Comparison of ENCODE assay signal across 21 mouse cellular contexts in genomic region chr17:35205380-35205769, GRCm38 (mm10). TPM values are rescaled to one million over a fixed set of nuclear protein-coding genes. Genes with fewer than 3 reads are reported as not detected.
A peak's percentile ranks its signal among the peaks of the same experiment; 100 is the strongest.
DNase-seq lines count a peak whose midpoint lies in the region; ATAC-seq and TF ChIP-seq lines count a peak whose summit lies in the region.
"Had no signal": no experiment of that assay in that cellular context is flagged by ENCODE, and none has a peak within 500 bp of the region (broad histone marks: within the 10 kb centered on the region; RNA-seq: fewer than 3 reads in every experiment).

No protein-coding gene starts in this region.

- no peak overlapping the region for H3K4me3 ChIP-seq in hindbrain, embryonic 12.5 days
- H3K4me3 ChIP-seq in hindbrain, postnatal 0 days (ENCODE audit: low read length): no peak overlapping the region
- no peak overlapping the region for H3K4me3 ChIP-seq in midbrain, embryonic 16.5 days (ENCODE audit: low read depth, low read length)
- no peak overlapping the region for H3K4me3 ChIP-seq in midbrain, embryonic 15.5 days
- peak overlapping the region; percentile 62 for H3K4me3 ChIP-seq in E14TG2a.4 (replicated peaks; ENCODE audit: low read length)
- no peak overlapping the region for H3K4me3 ChIP-seq in hindbrain, embryonic 15.5 days

- no peak overlapping the region for H3K4me2 ChIP-seq in hindbrain, embryonic 12.5 days (replicated peaks)
- no peak overlapping the region for H3K4me2 ChIP-seq in hindbrain, postnatal 0 days (ENCODE audit: low read depth, low read length)
- H3K4me2 ChIP-seq in midbrain, embryonic 16.5 days (ENCODE audit: low read length): no peak overlapping the region
- H3K4me2 ChIP-seq in midbrain, embryonic 15.5 days: no peak overlapping the region
- H3K4me2 ChIP-seq in hindbrain, embryonic 15.5 days: 0 out of 2 replicates have a peak overlapping the region, but pooled peaks have one; percentile 6

- H3K4me1 ChIP-seq in hindbrain, embryonic 12.5 days: no peaks in the 10 kb centered on the region
- H3K4me1 ChIP-seq in hindbrain, postnatal 0 days (ENCODE audit: insufficient read depth, low read length): no peaks in the 10 kb centered on the region
- no peaks in the 10 kb centered on the region for H3K4me1 ChIP-seq in midbrain, embryonic 16.5 days (ENCODE audit: control insufficient read depth, insufficient read depth, low read length)
- no peaks in the 10 kb centered on the region for H3K4me1 ChIP-seq in midbrain, embryonic 15.5 days
- peaks cover 17% of the 10 kb centered on the region; the same call in 1 of the 2 replicates for H3K4me1 ChIP-seq in E14TG2a.4 (replicated peaks; ENCODE audit: low read depth, low read length)
- H3K4me1 ChIP-seq in hindbrain, embryonic 15.5 days (replicated peaks): no peaks in the 10 kb centered on the region

- H3K9ac ChIP-seq in hindbrain, embryonic 12.5 days: 0 out of 2 replicates have a peak overlapping the region, but pooled peaks have one; percentile 18
- no peak overlapping the region for H3K9ac ChIP-seq in hindbrain, postnatal 0 days (replicated peaks; ENCODE audit: low read length)
- 0 out of 2 replicates have a peak overlapping the region, but pooled peaks have one; percentile 40 for H3K9ac ChIP-seq in midbrain, embryonic 16.5 days (ENCODE audit: low read depth, low read length)
- H3K9ac ChIP-seq in midbrain, embryonic 15.5 days: no peak overlapping the region
- no peak overlapping the region for H3K9ac ChIP-seq in hindbrain, embryonic 15.5 days

- no peak for TF ChIP-seq CTCF in hindbrain, postnatal 0 days (IDR thresholded peaks at IDR 0.05; ENCODE audit: low read depth)
- no peak for TF ChIP-seq CTCF in E14TG2a.4 (conservative IDR thresholded peaks at IDR 0.05; ENCODE audit: low read length)

- no peaks in the 10 kb centered on the region for H3K36me3 ChIP-seq in hindbrain, embryonic 12.5 days
- no peaks in the 10 kb centered on the region for H3K36me3 ChIP-seq in hindbrain, postnatal 0 days (ENCODE audit: insufficient read depth, low read length)
- no peaks in the 10 kb centered on the region for H3K36me3 ChIP-seq in midbrain, embryonic 16.5 days (ENCODE audit: control insufficient read depth, insufficient read depth, low read length)
- no peaks in the 10 kb centered on the region for H3K36me3 ChIP-seq in midbrain, embryonic 15.5 days (replicated peaks)
- H3K36me3 ChIP-seq in E14TG2a.4 (ENCODE audit: insufficient read depth, low read length): no peaks in the 10 kb centered on the region
- H3K36me3 ChIP-seq in hindbrain, embryonic 15.5 days: no peaks in the 10 kb centered on the region

- no peak overlapping the region for H3K27ac ChIP-seq in hindbrain, embryonic 12.5 days
- H3K27ac ChIP-seq in hindbrain, postnatal 0 days: no peak overlapping the region
- H3K27ac ChIP-seq in midbrain, embryonic 16.5 days (ENCODE audit: low read length): no peak overlapping the region
- H3K27ac ChIP-seq in midbrain, embryonic 15.5 days: no peak overlapping the region
- no peak overlapping the region for H3K27ac ChIP-seq in hindbrain, embryonic 15.5 days (replicated peaks)

- no peaks in the 10 kb centered on the region for H3K9me3 ChIP-seq in hindbrain, embryonic 12.5 days (replicated peaks)
- H3K9me3 ChIP-seq in hindbrain, postnatal 0 days (ENCODE audit: low read length): no peaks in the 10 kb centered on the region
- no peaks in the 10 kb centered on the region for H3K9me3 ChIP-seq in midbrain, embryonic 16.5 days (replicated peaks; ENCODE audit: control insufficient read depth, low read length, poor library complexity, severe bottlenecking)
- H3K9me3 ChIP-seq in midbrain, embryonic 15.5 days: no peaks in the 10 kb centered on the region
- no peaks in the 10 kb centered on the region for H3K9me3 ChIP-seq in E14TG2a.4 (ENCODE audit: low read length)
- no peaks in the 10 kb centered on the region for H3K9me3 ChIP-seq in hindbrain, embryonic 15.5 days

- WGBS in hindbrain, embryonic 12.5 days: 57% methylated on average over 10 of the region's 10 CpGs
- 59% methylated on average over 10 of the region's 10 CpGs for whole genome bisulfite sequencing in hindbrain, postnatal 0 days
- WGBS in midbrain, embryonic 16.5 days: 69% methylated on average over 10 of the region's 10 CpGs
- WGBS in midbrain, embryonic 15.5 days: 58% methylated on average over 10 of the region's 10 CpGs
- WGBS in hindbrain, embryonic 15.5 days: 59% methylated on average over 10 of the region's 10 CpGs

- no peak for DNase-seq in hindbrain, postnatal 0 days (ENCODE audit: low spot score)
- DNase-seq in left cerebral cortex, adult 8-10 months (ENCODE audit: low spot score in 2 of 2): no peak
- DNase-seq in ovary, postnatal 10 days (ENCODE audit: low spot score): no peak
- DNase-seq: adrenal gland, adult 2 months; cerebellum, postnatal 14 days; embryo, embryonic 11 days; gastrocnemius, postnatal 14 days; kidney, adult 2 months; kidney, postnatal 36 days; liver; lung, adult 18-20 months; lung, postnatal 36 days had no signal

- H3K27me3 ChIP-seq in hindbrain, embryonic 12.5 days: peaks cover 42% of the 10 kb centered on the region
- H3K27me3 ChIP-seq in hindbrain, postnatal 0 days (ENCODE audit: insufficient read depth, low read length): peaks cover 8% of the 10 kb centered on the region; the same call in 1 of the 2 replicates
- H3K27me3 ChIP-seq in midbrain, embryonic 16.5 days (ENCODE audit: control insufficient read depth, insufficient read depth, low read depth, low read length): peaks cover 5% of the 10 kb centered on the region
- H3K27me3 ChIP-seq in midbrain, embryonic 15.5 days (replicated peaks): peaks cover under 1% of the 10 kb centered on the region; the same call in 1 of the 2 replicates
- peaks cover 94% of the 10 kb centered on the region for H3K27me3 ChIP-seq in E14TG2a.4 (ENCODE audit: insufficient read depth, low read length)
- 0 out of 2 replicates have a peak, but pooled peaks cover 17% of the 10 kb centered on the region for H3K27me3 ChIP-seq in hindbrain, embryonic 15.5 days

- ATAC-seq in hindbrain, embryonic 12.5 days (ENCODE audit: low FRiP score): no peak
- ATAC-seq in hindbrain, postnatal 0 days: no peak
- ATAC-seq in midbrain, embryonic 16.5 days: no peak
- ATAC-seq in midbrain, embryonic 15.5 days (replicated peaks): no peak
- ATAC-seq in hindbrain, embryonic 15.5 days (ENCODE audit: low FRiP score, low read depth): no peak

RNA-seq across cellular contexts. Expression of gene Lta, which starts 0.2 kb away (rescaled TPM):
- polyA plus RNA-seq in hindbrain, embryonic 12.5 days (2016; fragmentation: Nextera tagmentation; extraction: Ambion mirVana): not detected in 2 replicates
- total RNA-seq in hindbrain, postnatal 0 days (2014; rRNA removed): 0.47 TPM in 1 of 2 replicates, not detected in the other
- polyA plus RNA-seq in hindbrain, postnatal 0 days (2015; fragmentation: Nextera tagmentation; extraction: Ambion mirVana): 0.85 and 1.3 TPM in 2 replicates
- 0.45 and 1.1 TPM in 2 replicates for polyA plus RNA-seq in midbrain, embryonic 16.5 days (2015; fragmentation: Nextera tagmentation; extraction: Ambion mirVana)
- polyA plus RNA-seq in midbrain, embryonic 15.5 days (2015; fragmentation: Nextera tagmentation; extraction: Ambion mirVana): 0.32 and 0.69 TPM in 2 replicates
- 0.39 and 0.42 TPM in 2 replicates for polyA plus RNA-seq in hindbrain, embryonic 15.5 days (2015; fragmentation: Nextera tagmentation; extraction: Ambion mirVana)
- total RNA-seq in left cerebral cortex, adult 8-10 months (2022): 1 to 10 TPM in 1 of 4 experiments, under 1 TPM in 3; 0.28 to 1.2 (median 0.58) TPM
- polyA plus RNA-seq: forebrain, embryonic 11.5 days; heart, embryonic 11.5 days had no signal

RNA-seq across cellular contexts. Expression of gene Tnf, which starts 3.6 kb away (rescaled TPM):
- polyA plus RNA-seq in hindbrain, embryonic 12.5 days (2016; fragmentation: Nextera tagmentation; extraction: Ambion mirVana): 0.14 TPM in 1 of 2 replicates, not detected in the other
- 0.18 and 0.52 TPM in 2 replicates for total RNA-seq in hindbrain, postnatal 0 days (2014; rRNA removed)
- 0.09 TPM in 1 of 2 replicates, not detected in the other for polyA plus RNA-seq in hindbrain, postnatal 0 days (2015; fragmentation: Nextera tagmentation; extraction: Ambion mirVana)
- not detected in 2 replicates for polyA plus RNA-seq in midbrain, embryonic 16.5 days (2015; fragmentation: Nextera tagmentation; extraction: Ambion mirVana)
- polyA plus RNA-seq in midbrain, embryonic 15.5 days (2015; fragmentation: Nextera tagmentation; extraction: Ambion mirVana): not detected in 2 replicates
- polyA plus RNA-seq in hindbrain, embryonic 15.5 days (2015; fragmentation: Nextera tagmentation; extraction: Ambion mirVana): 0.13 TPM in 1 of 2 replicates, not detected in the other
- under 1 TPM in 1 of 4 experiments, not detected in 3; 0.39 TPM for total RNA-seq in left cerebral cortex, adult 8-10 months (2022)
- total RNA-seq: layer of hippocampus, postnatal 10 days had no signal
- polyA plus RNA-seq: forebrain, embryonic 11.5 days; heart, embryonic 11.5 days had no signal

RNA-seq across cellular contexts. Expression of gene Ltb, which starts 11.1 kb away (rescaled TPM):
- 0.54 and 0.81 TPM in 2 replicates for polyA plus RNA-seq in hindbrain, embryonic 12.5 days (2016; fragmentation: Nextera tagmentation; extraction: Ambion mirVana)
- 1.6 TPM in 1 of 2 replicates, not detected in the other for total RNA-seq in hindbrain, postnatal 0 days (2014; rRNA removed)
- polyA plus RNA-seq in hindbrain, postnatal 0 days (2015; fragmentation: Nextera tagmentation; extraction: Ambion mirVana): 1.2 and 1.8 TPM in 2 replicates
- polyA plus RNA-seq in midbrain, embryonic 16.5 days (2015; fragmentation: Nextera tagmentation; extraction: Ambion mirVana): 0.48 and 0.62 TPM in 2 replicates
- polyA plus RNA-seq in midbrain, embryonic 15.5 days (2015; fragmentation: Nextera tagmentation; extraction: Ambion mirVana): 0.58 and 0.78 TPM in 2 replicates
- 0.84 and 0.97 TPM in 2 replicates for polyA plus RNA-seq in hindbrain, embryonic 15.5 days (2015; fragmentation: Nextera tagmentation; extraction: Ambion mirVana)
- 1 to 10 TPM in 3 of 4 experiments, not detected in 1; 1.0 to 1.6 (median 1.2) TPM for total RNA-seq in left cerebral cortex, adult 8-10 months (2022)

RNA-seq across cellular contexts. Expression of gene Gm16181, which starts 15.3 kb away (rescaled TPM):
- polyA plus RNA-seq in hindbrain, embryonic 12.5 days (2016; fragmentation: Nextera tagmentation; extraction: Ambion mirVana): 0.62 TPM in 1 of 2 replicates, not detected in the other
- not detected in 2 replicates for total RNA-seq in hindbrain, postnatal 0 days (2014; rRNA removed)
- 0.40 TPM in 1 of 2 replicates, not detected in the other for polyA plus RNA-seq in hindbrain, postnatal 0 days (2015; fragmentation: Nextera tagmentation; extraction: Ambion mirVana)
- 0.38 and 0.57 TPM in 2 replicates for polyA plus RNA-seq in midbrain, embryonic 16.5 days (2015; fragmentation: Nextera tagmentation; extraction: Ambion mirVana)
- polyA plus RNA-seq in midbrain, embryonic 15.5 days (2015; fragmentation: Nextera tagmentation; extraction: Ambion mirVana): 1.6 TPM in 1 of 2 replicates, not detected in the other
- 0.43 and 0.55 TPM in 2 replicates for polyA plus RNA-seq in hindbrain, embryonic 15.5 days (2015; fragmentation: Nextera tagmentation; extraction: Ambion mirVana)
- total RNA-seq in left cerebral cortex, adult 8-10 months (2022): not detected
- total RNA-seq: adrenal gland, adult 2 months; gastrocnemius, postnatal 14 days; layer of hippocampus, postnatal 10 days; left cerebral cortex, postnatal 10 days had no signal
- polyA plus RNA-seq: forebrain, embryonic 11.5 days; kidney, adult 2 months had no signal

RNA-seq across cellular contexts. Expression of gene Lst1, which starts 17.1 kb away (rescaled TPM):
- polyA plus RNA-seq in hindbrain, embryonic 12.5 days (2016; fragmentation: Nextera tagmentation; extraction: Ambion mirVana): 6.1 and 6.9 TPM in 2 replicates
- total RNA-seq in hindbrain, postnatal 0 days (2014; rRNA removed): 10.8 and 25.0 TPM in 2 replicates
- polyA plus RNA-seq in hindbrain, postnatal 0 days (2015; fragmentation: Nextera tagmentation; extraction: Ambion mirVana): 8.0 and 8.7 TPM in 2 replicates
- polyA plus RNA-seq in midbrain, embryonic 16.5 days (2015; fragmentation: Nextera tagmentation; extraction: Ambion mirVana): 4.7 and 5.9 TPM in 2 replicates
- polyA plus RNA-seq in midbrain, embryonic 15.5 days (2015; fragmentation: Nextera tagmentation; extraction: Ambion mirVana): 7.6 and 9.2 TPM in 2 replicates
- polyA plus RNA-seq in hindbrain, embryonic 15.5 days (2015; fragmentation: Nextera tagmentation; extraction: Ambion mirVana): 5.6 and 13.9 TPM in 2 replicates
- 10 to 100 TPM in 1 of 4 experiments, 1 to 10 TPM in 3; 6.5 to 10.1 (median 7.9) TPM for total RNA-seq in left cerebral cortex, adult 8-10 months (2022)

Comparison
In these comparisons a context has a peak if more than half of its experiments do, and no peak if none do; other contexts are left out.
1. H3K9ac ChIP-seq: peak in hindbrain, embryonic 12.5 days (single experiment) and midbrain, embryonic 16.5 days (single experiment); none in hindbrain, postnatal 0 days (single experiment), midbrain, embryonic 15.5 days (single experiment) and hindbrain, embryonic 15.5 days (single experiment).